Mouse (Mus musculus): ENCODE results near the gene Gltpd2. TPM values are rescaled to one million over a fixed set of nuclear protein-coding genes. Genes with fewer than 3 reads are reported as not detected.

Gene Gltpd2
- polyA plus RNA-seq, 1 experiment, result not detected

DNA sequence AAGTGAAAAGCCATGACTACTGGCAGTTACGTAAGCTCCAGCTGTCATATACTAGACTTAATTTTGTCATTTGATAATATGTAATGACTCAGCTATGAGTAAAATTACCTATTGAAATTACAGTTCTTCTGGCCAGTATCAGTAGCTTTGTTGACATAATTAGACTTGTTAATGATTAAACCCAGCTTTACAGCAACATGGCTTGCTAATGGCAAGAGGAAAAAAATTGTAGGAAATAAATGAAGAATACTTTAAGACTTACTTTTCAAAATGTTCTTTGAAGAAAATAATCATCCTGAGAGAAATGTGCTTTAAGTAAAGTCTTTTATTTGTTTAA lies 18.6 kb upstream of the Gltpd2 start:
- Histone ChIP-seq H3K27me3 (replicated peaks) (peaks cover 19% of the 10 kb centered on the region), H3K9me3 (no peaks in the 10 kb centered on the region), H3K4me1 (peaks cover 16% of the 10 kb centered on the region), H3K36me3 (replicated peaks; ENCODE audit: low read length) (no peaks in the 10 kb centered on the region), H3K4me3 (replicated peaks) (no peak overlapping the region)
- no peak for TF ChIP-seq FLI1 (IDR thresholded peaks at IDR 0.05; ENCODE audit: low read length)
- no peak for TF ChIP-seq GATA1 (IDR thresholded peaks at IDR 0.05; ENCODE audit: borderline replicate concordance, low read length)

- H3K4me1 ChIP-seq, result peaks cover 25% of the 10 kb centered on the region
- no peak overlapping the region for H3K4me3 ChIP-seq (replicated peaks)
- no peaks in the 10 kb centered on the region for H3K9me3 ChIP-seq
- TF ChIP-seq GATA1 (IDR thresholded peaks at IDR 0.05; ENCODE audit: borderline replicate concordance, low read length), result no peak
- TF ChIP-seq FLI1 (IDR thresholded peaks at IDR 0.05; ENCODE audit: low read length), result no peak
- H3K27me3 ChIP-seq (replicated peaks), result peaks cover 14% of the 10 kb centered on the region
- no peaks in the 10 kb centered on the region for H3K36me3 ChIP-seq (replicated peaks; ENCODE audit: low read length)
Measured at GRCm38 (mm10) chr11:70502018-70502417, 17.0 kb upstream of the Gltpd2 start.

- H3K4me1 ChIP-seq, result peaks cover 26% of the 10 kb centered on the region
- H3K27me3 ChIP-seq (replicated peaks), result peaks cover 32% of the 10 kb centered on the region
- no peak for TF ChIP-seq GATA1 (IDR thresholded peaks at IDR 0.05; ENCODE audit: borderline replicate concordance, low read length)
- TF ChIP-seq FLI1 (IDR thresholded peaks at IDR 0.05; ENCODE audit: low read length), result no peak
- no peaks in the 10 kb centered on the region for H3K9me3 ChIP-seq
- no peaks in the 10 kb centered on the region for H3K36me3 ChIP-seq (replicated peaks; ENCODE audit: low read length)
- H3K4me3 ChIP-seq (replicated peaks), result no peak within 1 kb of the TSS
Measured at GRCm38 (mm10) chr11:70504970-70505369, 14.0 kb upstream of the Gltpd2 start, which contains the start of gene Tm4sf5. Gene Tm4sf5, plus strand, starts transcription at chr11:70505244.

GRCm38 (mm10) chr11:70506385-70506784 lies 12.6 kb upstream of the Gltpd2 start:
- peaks cover 41% of the 10 kb centered on the region for H3K27me3 ChIP-seq (replicated peaks)
- peak overlapping the region; percentile 57 for H3K4me3 ChIP-seq (replicated peaks)
- H3K9me3 ChIP-seq, result no peaks in the 10 kb centered on the region
- peaks cover 32% of the 10 kb centered on the region for H3K4me1 ChIP-seq
- TF ChIP-seq GATA1 (IDR thresholded peaks at IDR 0.05; ENCODE audit: borderline replicate concordance, low read length), result no peak
- TF ChIP-seq FLI1 (IDR thresholded peaks at IDR 0.05; ENCODE audit: low read length), result no peak
- H3K36me3 ChIP-seq (replicated peaks; ENCODE audit: low read length), result no peaks in the 10 kb centered on the region

DNA sequence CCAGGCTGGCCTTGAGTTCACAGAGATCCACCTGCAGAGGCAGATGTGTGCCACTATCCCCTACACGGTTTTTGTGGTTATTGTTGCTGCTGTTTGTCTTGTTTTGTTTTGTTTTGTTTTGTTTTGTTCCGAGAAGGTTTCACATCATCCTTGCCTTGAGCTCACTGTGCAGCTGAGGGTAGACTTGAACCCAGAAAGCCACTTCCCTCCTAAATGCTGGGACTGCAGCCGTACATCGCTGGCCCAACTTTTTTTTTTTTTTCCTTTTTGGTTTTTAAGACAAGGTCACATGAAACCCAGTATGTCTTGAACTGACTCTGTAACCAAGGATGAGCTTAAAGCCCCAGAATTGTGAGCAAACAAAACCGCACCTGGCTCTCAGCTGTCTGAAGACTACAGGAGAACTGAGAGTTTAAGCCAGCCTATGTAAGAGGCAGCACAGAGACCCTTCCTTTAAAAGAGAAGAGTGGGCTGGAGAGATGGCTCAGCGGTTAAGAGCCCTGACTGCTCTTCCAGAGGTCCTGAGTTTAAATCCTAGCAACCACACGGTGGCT lies 12.0 kb upstream of the Gltpd2 start:
- Histone ChIP-seq H3K4me1 (peaks cover 33% of the 10 kb centered on the region), H3K36me3 (replicated peaks; ENCODE audit: low read length) (no peaks in the 10 kb centered on the region), H3K4me3 (replicated peaks) (no peak overlapping the region), H3K27me3 (replicated peaks) (peaks cover 39% of the 10 kb centered on the region), H3K9me3 (no peaks in the 10 kb centered on the region)
- TF ChIP-seq GATA1 (IDR thresholded peaks at IDR 0.05; ENCODE audit: borderline replicate concordance, low read length), result no peak
- no peak for TF ChIP-seq FLI1 (IDR thresholded peaks at IDR 0.05; ENCODE audit: low read length)

DNA sequence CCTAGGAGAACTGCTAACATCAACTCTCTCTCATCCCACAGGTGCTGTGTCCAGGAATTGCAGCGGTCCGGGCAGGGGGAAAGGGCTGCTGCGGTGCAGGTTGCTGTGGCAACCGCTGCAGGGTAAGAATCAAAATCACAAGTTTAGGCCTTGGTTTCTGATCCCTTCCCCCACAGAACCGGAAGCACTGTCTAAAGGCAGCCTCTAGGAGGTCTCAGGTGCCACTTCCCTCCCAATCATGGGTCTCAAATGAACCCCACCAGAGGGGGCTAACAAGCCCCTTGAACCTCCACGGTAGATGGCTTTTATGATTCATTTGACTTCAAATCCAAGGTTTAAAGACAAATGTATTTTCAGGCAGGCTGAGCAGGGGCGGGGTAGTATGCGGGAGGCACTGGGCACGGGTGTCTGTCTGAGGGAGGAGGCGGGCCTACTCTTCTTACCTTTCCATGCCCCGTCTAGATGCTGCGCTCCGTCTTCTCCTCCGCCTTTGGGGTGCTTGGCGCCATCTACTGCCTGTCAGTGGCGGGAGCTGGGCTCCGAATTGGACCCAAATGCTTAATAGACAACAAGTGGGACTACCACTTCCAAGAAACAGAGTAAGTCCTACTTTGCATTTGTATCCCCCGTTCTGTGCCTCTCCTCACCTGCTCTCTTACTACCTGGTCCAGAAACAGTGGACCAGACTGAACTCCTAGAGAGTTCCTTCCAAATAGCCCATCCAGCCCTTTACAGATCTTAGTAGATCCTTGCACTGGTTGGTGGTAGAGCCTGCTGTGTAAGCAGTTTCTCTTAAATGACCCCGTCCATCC lies 9.0 kb upstream of the Gltpd2 start:
- Histone ChIP-seq H3K4me1 (peaks cover 50% of the 10 kb centered on the region), H3K27me3 (replicated peaks) (peaks cover 47% of the 10 kb centered on the region)
- TF ChIP-seq GATA1 (IDR thresholded peaks at IDR 0.05; ENCODE audit: borderline replicate concordance, low read length) (no peak), FLI1 (IDR thresholded peaks at IDR 0.05; ENCODE audit: low read length) (no peak)

GRCm38 (mm10) chr11:70511242-70511641 lies 7.8 kb upstream of the Gltpd2 start:
- Histone ChIP-seq H3K4me3 (replicated peaks) (no peak overlapping the region), H3K9me3 (no peaks in the 10 kb centered on the region), H3K27me3 (replicated peaks) (peaks cover 46% of the 10 kb centered on the region), H3K36me3 (replicated peaks; ENCODE audit: low read length) (no peaks in the 10 kb centered on the region), H3K4me1 (peaks cover 38% of the 10 kb centered on the region)
- TF ChIP-seq GATA1 (IDR thresholded peaks at IDR 0.05; ENCODE audit: borderline replicate concordance, low read length), result no peak
- TF ChIP-seq FLI1 (IDR thresholded peaks at IDR 0.05; ENCODE audit: low read length), result no peak

More for the DNA sequence above, 9.0 kb upstream of the Gltpd2 start:
- Histone ChIP-seq H3K9me3 (no peaks in the 10 kb centered on the region), H3K36me3 (replicated peaks; ENCODE audit: low read length) (no peaks in the 10 kb centered on the region), H3K4me3 (replicated peaks) (peak overlapping the region; percentile 72)

GRCm38 (mm10) chr11:70511825-70512224 lies 7.2 kb upstream of the Gltpd2 start:
- Histone ChIP-seq H3K9me3 (no peaks in the 10 kb centered on the region), H3K36me3 (replicated peaks; ENCODE audit: low read length) (no peaks in the 10 kb centered on the region), H3K4me3 (replicated peaks) (no peak overlapping the region), H3K27me3 (replicated peaks) (peaks cover 46% of the 10 kb centered on the region), H3K4me1 (peaks cover 35% of the 10 kb centered on the region)
- TF ChIP-seq GATA1 (IDR thresholded peaks at IDR 0.05; ENCODE audit: borderline replicate concordance, low read length) (no peak), FLI1 (IDR thresholded peaks at IDR 0.05; ENCODE audit: low read length) (no peak)

- Histone ChIP-seq H3K36me3 (replicated peaks; ENCODE audit: low read length) (no peaks in the 10 kb centered on the region), H3K9me3 (no peaks in the 10 kb centered on the region), H3K4me3 (replicated peaks) (no peak overlapping the region), H3K4me1 (peaks cover 35% of the 10 kb centered on the region), H3K27me3 (replicated peaks) (peaks cover 44% of the 10 kb centered on the region)
- no peak for TF ChIP-seq GATA1 (IDR thresholded peaks at IDR 0.05; ENCODE audit: borderline replicate concordance, low read length)
- TF ChIP-seq FLI1 (IDR thresholded peaks at IDR 0.05; ENCODE audit: low read length), result no peak
Measured at GRCm38 (mm10) chr11:70512709-70513342, 6.2 kb upstream of the Gltpd2 start.

DNA sequence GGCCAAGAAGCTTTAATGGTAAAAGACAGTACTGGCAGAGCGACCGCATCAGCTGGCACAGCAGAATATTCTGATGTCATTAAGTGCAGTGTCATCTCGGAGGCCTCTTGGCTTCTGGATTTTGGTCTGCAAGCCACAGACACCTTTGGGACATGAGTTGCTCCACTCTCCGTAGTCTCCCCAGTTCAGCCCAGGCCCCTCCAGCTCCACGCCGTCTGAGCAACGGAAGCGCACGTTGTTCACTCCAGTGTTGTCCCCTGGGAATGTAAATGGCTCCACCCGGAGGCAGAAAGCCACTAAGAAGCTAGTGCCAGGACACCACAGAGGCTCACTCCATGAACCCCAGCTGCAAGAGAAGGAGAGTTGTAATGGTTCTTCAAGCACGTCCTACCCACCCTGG lies 5.5 kb upstream of the Gltpd2 start:
- Histone ChIP-seq H3K4me3 (replicated peaks) (no peak overlapping the region), H3K27me3 (replicated peaks) (peaks cover 42% of the 10 kb centered on the region), H3K36me3 (replicated peaks; ENCODE audit: low read length) (no peaks in the 10 kb centered on the region), H3K4me1 (peaks cover 39% of the 10 kb centered on the region), H3K9me3 (no peaks in the 10 kb centered on the region)
- no peak for TF ChIP-seq FLI1 (IDR thresholded peaks at IDR 0.05; ENCODE audit: low read length)
- no peak for TF ChIP-seq GATA1 (IDR thresholded peaks at IDR 0.05; ENCODE audit: borderline replicate concordance, low read length)
